Mouse (Mus musculus) ovary, postnatal 10 days (tissue): Measurements from ENCODE around the gene Brwd1.
"Not testable (repeated sequence)": the region's sequence is repeated elsewhere in the genome, so short reads cannot be mapped to it uniquely, and the experiment has no call there.

Source experiments
- DNase-seq: peaks from one replicate; pipeline ENCODE4 v3.0.0; 2022; ENCODE audit warnings: low spot score

Gene Brwd1

GRCm38 (mm10) chr16:96082301-96083178 is at the start of gene Brwd1:
TSS of gene Brwd1 (minus strand) at chr16:96082526.
- DNase-seq = peak; percentile 79

- no peak for DNase-seq
Observed at GRCm38 (mm10) chr16:96128466-96128865, 46.1 kb upstream of the Brwd1 start.

GRCm38 (mm10) chr16:96127657-96128344 is 45.5 kb upstream of the Brwd1 start, which contains the start of gene Hmgn1:
TSS of gene Hmgn1 (minus strand) at chr16:96127729.
- DNase-seq = peak; percentile 92

GRCm38 (mm10) chr16:96127288-96127656 is 44.9 kb upstream of the Brwd1 start:
- DNase-seq = no peak

- no peak for DNase-seq
Observed at GRCm38 (mm10) chr16:96126684-96127171, 44.4 kb upstream of the Brwd1 start.

GRCm38 (mm10) chr16:96120022-96120623 is 37.8 kb upstream of the Brwd1 start:
- no peak for DNase-seq

GRCm38 (mm10) chr16:96114729-96115128 is 32.4 kb upstream of the Brwd1 start:
- DNase-seq = no peak

GRCm38 (mm10) chr16:96112769-96113168 is 30.4 kb upstream of the Brwd1 start:
- no peak for DNase-seq

- DNase-seq = no peak
Observed at GRCm38 (mm10) chr16:96110655-96111345, 28.5 kb upstream of the Brwd1 start.

- DNase-seq = no peak
Observed at GRCm38 (mm10) chr16:96109673-96110072, 27.3 kb upstream of the Brwd1 start.

- DNase-seq = no peak
Observed at GRCm38 (mm10) chr16:96103036-96103435, 20.7 kb upstream of the Brwd1 start.

GRCm38 (mm10) chr16:96097811-96098210 is 15.5 kb upstream of the Brwd1 start:
- DNase-seq = not testable (repeated sequence)

GRCm38 (mm10) chr16:96095966-96096365 is 13.6 kb upstream of the Brwd1 start:
- DNase-seq = no peak

GRCm38 (mm10) chr16:96091515-96092504 is 9.5 kb upstream of the Brwd1 start:
- DNase-seq = no peak

- no peak for DNase-seq
Observed at GRCm38 (mm10) chr16:96088120-96088519, 5.8 kb upstream of the Brwd1 start.

- DNase-seq = no peak
Observed at GRCm38 (mm10) chr16:96087436-96087835, 5.1 kb upstream of the Brwd1 start.

- no peak for DNase-seq
Observed at GRCm38 (mm10) chr16:96087001-96087400, 4.7 kb upstream of the Brwd1 start.

- no peak for DNase-seq
Observed at GRCm38 (mm10) chr16:96085597-96085996, 3.3 kb upstream of the Brwd1 start.

GRCm38 (mm10) chr16:96083179-96083646 is 887 bp upstream of the Brwd1 start:
- DNase-seq = no peak

- DNase-seq = no peak
Observed at GRCm38 (mm10) chr16:96081742-96082241, 534 bp downstream of the Brwd1 start.
